Mouse (Mus musculus) common myeloid progenitor, adult 5-6 weeks (primary cell): Measurements from ENCODE around the gene Olfr131. TPM values are rescaled to one million over a fixed set of nuclear protein-coding genes. Genes with fewer than 3 reads are reported as not detected.
"Not testable (repeated sequence)": the region's sequence is repeated elsewhere in the genome, so short reads cannot be mapped to it uniquely, and the experiment has no call there.

Experiments
- ATAC-seq: replicated peaks from 2 replicates; pipeline ENCODE4 v1.8.0; 2016; ENCODE audit warnings: low read depth, mild to moderate bottlenecking, moderate TSS enrichment, inconsistent platforms; ENCODE audit not compliant: poor library complexity, severe bottlenecking
- total RNA-seq: library from RNA; stranded (forward); fragments of 200-1000, 187-1606 nt; gene quantifications from 2 replicates; pipeline ENCODE4 v1.2.3, GENCODE M21; 2017

The Olfr131 gene
- total RNA-seq, result not detected in 2 replicates

- ATAC-seq, result no peak
Observed at GRCm38 (mm10) chr17:38088593-38088992, at the start of gene Olfr131. Gene Olfr131, minus strand, starts transcription at chr17:38088693.

GRCm38 (mm10) chr17:38134426-38134825 lies 45.9 kb upstream of the Olfr131 start, which contains the start of gene Olfr132:
Gene Olfr132, minus strand, starts transcription at chr17:38134526.
- no peak for ATAC-seq

DNA sequence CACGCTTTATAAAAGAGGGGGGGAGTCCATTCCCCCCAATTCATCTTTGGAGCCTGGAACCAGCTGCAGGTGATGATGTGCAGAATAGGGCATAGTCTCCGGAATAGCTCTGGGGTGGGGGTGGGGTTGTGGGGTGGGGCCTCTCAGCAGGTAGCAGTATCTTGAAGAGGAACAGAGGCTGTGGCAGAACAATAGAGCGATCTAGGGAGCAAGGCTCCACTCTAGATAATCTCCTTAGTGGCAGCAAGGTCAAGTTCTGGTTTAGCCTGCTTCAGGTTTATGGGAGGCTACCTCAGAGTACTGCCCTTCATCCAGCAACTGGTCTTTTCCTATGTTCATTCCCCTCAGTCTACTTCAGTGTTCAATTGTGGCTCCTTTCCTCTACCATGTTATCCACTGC lies 36.9 kb upstream of the Olfr131 start:
- ATAC-seq, result not testable (repeated sequence)

- ATAC-seq, result not testable (repeated sequence)
Observed at GRCm38 (mm10) chr17:38124199-38124598, 35.7 kb upstream of the Olfr131 start.

GRCm38 (mm10) chr17:38082364-38082763 lies 6.1 kb downstream of the Olfr131 start:
- ATAC-seq, result no peak

- ATAC-seq, result no peak
Observed at GRCm38 (mm10) chr17:38063621-38064020, 24.9 kb downstream of the Olfr131 start, which contains the start of gene Olfr130. Gene Olfr130, plus strand, starts transcription at chr17:38063921.

GRCm38 (mm10) chr17:38059979-38060378 lies 28.5 kb downstream of the Olfr131 start, which contains the start of gene Olfr129:
Gene Olfr129, minus strand, starts transcription at chr17:38060079.
- no peak for ATAC-seq

Other genes starting within 250 kb of the Olfr131 start
- gene Olfr126, start 241.2 kb downstream of the Olfr131 start, total RNA-seq, result not detected in 2 replicates
- gene Olfr127, start 188.3 kb downstream of the Olfr131 start, total RNA-seq, result not detected in 2 replicates
- gene Olfr128, start 168.1 kb downstream of the Olfr131 start, total RNA-seq, result not detected in 2 replicates
- not detected in 2 replicates for gene Olfr761, start 135.6 kb downstream of the Olfr131 start, total RNA-seq
- gene Olfr129, start 28.6 kb downstream of the Olfr131 start, total RNA-seq, result not detected in 2 replicates
- gene Olfr130, start 24.8 kb downstream of the Olfr131 start, total RNA-seq, result not detected in 2 replicates
- not detected in 2 replicates for gene Olfr132, start 45.8 kb upstream of the Olfr131 start, total RNA-seq
- not detected in 2 replicates for gene Olfr133, start 56.6 kb upstream of the Olfr131 start, total RNA-seq
- not detected in 2 replicates for gene Olfr134, start 82.7 kb upstream of the Olfr131 start, total RNA-seq
- gene Olfr135, start 115.6 kb upstream of the Olfr131 start, total RNA-seq, result not detected in 2 replicates
- gene Olfr138, start 172.3 kb upstream of the Olfr131 start, total RNA-seq, result not detected in 2 replicates
- gene Olfr137, start 218.9 kb upstream of the Olfr131 start, total RNA-seq, result not detected in 2 replicates
- gene Olfr136, start 241.1 kb upstream of the Olfr131 start, total RNA-seq, result not detected in 2 replicates